Comparison of ENCODE assay signal across 8 mouse cellular contexts in genomic region chr19:8989066-8989566, GRCm38 (mm10). TPM values are rescaled to one million over a fixed set of nuclear protein-coding genes. Genes with fewer than 3 reads are reported as not detected.
A peak's percentile ranks its signal among the peaks of the same experiment; 100 is the strongest.
DNase-seq lines count a peak whose midpoint lies in the region; ATAC-seq lines count a peak whose summit lies in the region.

Ahnak (plus strand) TSS chr19:8989284.

- peak within 1 kb of the TSS; percentile 78 for H3K9ac ChIP-seq in intestine, embryonic 15.5 days
- H3K9ac ChIP-seq in limb, embryonic 13.5 days: peak within 1 kb of the TSS; percentile 93
- H3K9ac ChIP-seq in midbrain, embryonic 16.5 days (ENCODE audit: low read depth, low read length): peak within 1 kb of the TSS; percentile 59

- peaks cover 51% of the 10 kb centered on the region for H3K4me1 ChIP-seq in intestine, embryonic 15.5 days (replicated peaks)
- peaks cover 67% of the 10 kb centered on the region for H3K4me1 ChIP-seq in limb, embryonic 13.5 days
- H3K4me1 ChIP-seq in midbrain, embryonic 16.5 days (ENCODE audit: control insufficient read depth, insufficient read depth, low read length): peaks cover 29% of the 10 kb centered on the region

- peak; percentile 16 to 31 for DNase-seq in cerebellum, postnatal 36 days
- DNase-seq in cerebellum, postnatal 4 days (ENCODE audit: low spot score in 2 of 2): no peak
- DNase-seq in c-Kit-positive CD71-negative TER-119-negative erythroid progenitor cells, embryonic 14.5 days (ENCODE audit: low read depth): peak; percentile 53
- peak; percentile 81 to 91 for DNase-seq in gastrocnemius, postnatal 4 days (ENCODE audit: low spot score in 2 of 2)
- peak; percentile 56 for DNase-seq in thymus, postnatal 4 days

- H3K36me3 ChIP-seq in intestine, embryonic 15.5 days: no peaks in the 10 kb centered on the region
- H3K36me3 ChIP-seq in limb, embryonic 13.5 days: no peaks in the 10 kb centered on the region
- no peaks in the 10 kb centered on the region for H3K36me3 ChIP-seq in midbrain, embryonic 16.5 days (ENCODE audit: control insufficient read depth, insufficient read depth, low read length)

- peak within 1 kb of the TSS; percentile 81 for H3K4me3 ChIP-seq in intestine, embryonic 15.5 days (replicated peaks)
- H3K4me3 ChIP-seq in limb, embryonic 13.5 days: peak within 1 kb of the TSS; percentile 87
- peak within 1 kb of the TSS; percentile 41 for H3K4me3 ChIP-seq in midbrain, embryonic 16.5 days (ENCODE audit: low read depth, low read length)

- H3K9me3 ChIP-seq in intestine, embryonic 15.5 days: no peaks in the 10 kb centered on the region
- H3K9me3 ChIP-seq in limb, embryonic 13.5 days: no peaks in the 10 kb centered on the region
- no peaks in the 10 kb centered on the region for H3K9me3 ChIP-seq in midbrain, embryonic 16.5 days (replicated peaks; ENCODE audit: control insufficient read depth, low read length, poor library complexity, severe bottlenecking)

- peak; percentile 77 for ATAC-seq in intestine, embryonic 15.5 days
- peak; percentile 55 for ATAC-seq in limb, embryonic 13.5 days (ENCODE audit: low FRiP score, low read depth)
- ATAC-seq in midbrain, embryonic 16.5 days: 0 out of 2 replicates have a peak, but pooled peaks have one; percentile 9

- peak within 1 kb of the TSS; percentile 96 for H3K27ac ChIP-seq in intestine, embryonic 15.5 days
- H3K27ac ChIP-seq in limb, embryonic 13.5 days: peak within 1 kb of the TSS; percentile 98
- no peak within 1 kb of the TSS for H3K27ac ChIP-seq in midbrain, embryonic 16.5 days (ENCODE audit: low read length)

- no peaks in the 10 kb centered on the region for H3K27me3 ChIP-seq in intestine, embryonic 15.5 days (replicated peaks)
- no peaks in the 10 kb centered on the region for H3K27me3 ChIP-seq in limb, embryonic 13.5 days
- H3K27me3 ChIP-seq in midbrain, embryonic 16.5 days (ENCODE audit: control insufficient read depth, insufficient read depth, low read depth, low read length): peaks cover 13% of the 10 kb centered on the region

- H3K4me2 ChIP-seq in intestine, embryonic 15.5 days (replicated peaks): peak within 1 kb of the TSS; percentile 88
- H3K4me2 ChIP-seq in limb, embryonic 13.5 days (replicated peaks): peak within 1 kb of the TSS; percentile 81
- peak within 1 kb of the TSS; percentile 66 for H3K4me2 ChIP-seq in midbrain, embryonic 16.5 days (ENCODE audit: low read length)

- WGBS in intestine, embryonic 15.5 days: under 1% methylated on average over 42 of the region's 42 CpGs
- WGBS in limb, embryonic 13.5 days: under 1% methylated on average over 41 of the region's 42 CpGs
- WGBS in midbrain, embryonic 16.5 days: under 1% methylated on average over 36 of the region's 42 CpGs

RNA-seq across cellular contexts. Expression of gene Ahnak, which starts in this region (rescaled TPM):
- 100 to 1,000 TPM; 377 to 414 TPM for total RNA-seq in gastrocnemius, postnatal 4 days (2021)
- polyA plus RNA-seq in intestine, embryonic 15.5 days (2015; fragmentation: Nextera tagmentation; extraction: Ambion mirVana): 22.4 and 25.0 TPM in 2 replicates
- polyA plus RNA-seq in limb, embryonic 13.5 days (2015; fragmentation: Nextera tagmentation; extraction: Ambion mirVana): 35.2 and 35.6 TPM in 2 replicates
- 2.7 and 3.2 TPM in 2 replicates for polyA plus RNA-seq in midbrain, embryonic 16.5 days (2015; fragmentation: Nextera tagmentation; extraction: Ambion mirVana)

Comparison
In these comparisons a context has a peak if more than half of its experiments do, and no peak if none do; other contexts are left out.
1. DNase-seq: peak in cerebellum, postnatal 36 days (2 of 2), c-Kit-positive CD71-negative TER-119-negative erythroid progenitor cells, embryonic 14.5 days (single experiment), gastrocnemius, postnatal 4 days (2 of 2) and thymus, postnatal 4 days (single experiment); none in cerebellum, postnatal 4 days (0 of 2).
2. ATAC-seq: peak in every context shown above with its lines; median percentile 77 in intestine, embryonic 15.5 days; 55 in limb, embryonic 13.5 days; 9 in midbrain, embryonic 16.5 days.
3. Peak in every context shown above with its lines, with median percentiles within 50 percentile points of each other: H3K4me2 ChIP-seq, H3K4me3 ChIP-seq and H3K9ac ChIP-seq.